Mouse (Mus musculus): Measurements from ENCODE around the gene Cdh16. TPM values are rescaled to one million over a fixed set of nuclear protein-coding genes. Genes with fewer than 3 reads are reported as not detected.

Gene Cdh16
- total RNA-seq, 2 experiments from 2014 or later = 1.9 to 2.4 TPM

GRCm38 (mm10) chr8:104620765-104621164 is 3.4 kb downstream of the Cdh16 start:
- DNase-seq (ENCODE audit: low spot score in 2 of 2) = no peak

- DNase-seq (ENCODE audit: low spot score in 2 of 2) = no peak
Observed at GRCm38 (mm10) chr8:104613119-104613518, 11.1 kb downstream of the Cdh16 start.

- no peak for DNase-seq (ENCODE audit: low spot score in 2 of 2)
Observed at GRCm38 (mm10) chr8:104611613-104612012, 12.6 kb downstream of the Cdh16 start.

GRCm38 (mm10) chr8:104610185-104610766 is 13.9 kb downstream of the Cdh16 start:
- peak in 1 of 2 experiments; percentile 29 for DNase-seq (ENCODE audit: low spot score in 2 of 2)

- no peak for DNase-seq (ENCODE audit: low spot score in 2 of 2)
Observed at GRCm38 (mm10) chr8:104609222-104609621, 15.0 kb downstream of the Cdh16 start.

GRCm38 (mm10) chr8:104607944-104608343 is 16.3 kb downstream of the Cdh16 start:
- peak in 1 of 2 experiments; percentile 28 for DNase-seq (ENCODE audit: low spot score in 2 of 2)

- DNase-seq (ENCODE audit: low spot score in 2 of 2) = peak in 1 of 2 experiments; percentile 48
Observed at GRCm38 (mm10) chr8:104606329-104606728, 17.9 kb downstream of the Cdh16 start.

GRCm38 (mm10) chr8:104603245-104603593 is 21.0 kb downstream of the Cdh16 start:
- no peak for DNase-seq (ENCODE audit: low spot score in 2 of 2)

GRCm38 (mm10) chr8:104602468-104603244 is 21.5 kb downstream of the Cdh16 start:
- DNase-seq (ENCODE audit: low spot score in 2 of 2) = peak; percentile 60 to 83

- no peak for DNase-seq (ENCODE audit: low spot score in 2 of 2)
Observed at GRCm38 (mm10) chr8:104601941-104602371, 22.2 kb downstream of the Cdh16 start.

- no peak for DNase-seq (ENCODE audit: low spot score in 2 of 2)
Observed at GRCm38 (mm10) chr8:104601386-104601785, 22.8 kb downstream of the Cdh16 start.

- DNase-seq (ENCODE audit: low spot score in 2 of 2) = no peak
Observed at GRCm38 (mm10) chr8:104598496-104598895, 25.7 kb downstream of the Cdh16 start.

- DNase-seq (ENCODE audit: low spot score in 2 of 2) = no peak
Observed at GRCm38 (mm10) chr8:104597656-104598055, 26.5 kb downstream of the Cdh16 start.

- no peak for DNase-seq (ENCODE audit: low spot score in 2 of 2)
Observed at GRCm38 (mm10) chr8:104595773-104596536, 28.2 kb downstream of the Cdh16 start.

- DNase-seq (ENCODE audit: low spot score in 2 of 2) = no peak
Observed at GRCm38 (mm10) chr8:104594611-104595362, 29.4 kb downstream of the Cdh16 start.

GRCm38 (mm10) chr8:104593536-104594325 is 30.5 kb downstream of the Cdh16 start:
- no peak for DNase-seq (ENCODE audit: low spot score in 2 of 2)

- DNase-seq (ENCODE audit: low spot score in 2 of 2) = no peak
Observed at GRCm38 (mm10) chr8:104592566-104592965, 31.6 kb downstream of the Cdh16 start.

- DNase-seq (ENCODE audit: low spot score in 2 of 2) = no peak
Observed at GRCm38 (mm10) chr8:104591856-104592255, 32.3 kb downstream of the Cdh16 start.

- DNase-seq (ENCODE audit: low spot score in 2 of 2) = peak; percentile 55 to 84
Observed at GRCm38 (mm10) chr8:104591133-104591834, 32.9 kb downstream of the Cdh16 start, which contains the start of gene Pdp2. Gene Pdp2 (plus strand): TSS chr8:104591451.

GRCm38 (mm10) chr8:104590284-104590683 is 33.9 kb downstream of the Cdh16 start:
- DNase-seq (ENCODE audit: low spot score in 2 of 2) = no peak
